Mouse (Mus musculus): Measurements from ENCODE around the gene N4bp2.

DNA sequence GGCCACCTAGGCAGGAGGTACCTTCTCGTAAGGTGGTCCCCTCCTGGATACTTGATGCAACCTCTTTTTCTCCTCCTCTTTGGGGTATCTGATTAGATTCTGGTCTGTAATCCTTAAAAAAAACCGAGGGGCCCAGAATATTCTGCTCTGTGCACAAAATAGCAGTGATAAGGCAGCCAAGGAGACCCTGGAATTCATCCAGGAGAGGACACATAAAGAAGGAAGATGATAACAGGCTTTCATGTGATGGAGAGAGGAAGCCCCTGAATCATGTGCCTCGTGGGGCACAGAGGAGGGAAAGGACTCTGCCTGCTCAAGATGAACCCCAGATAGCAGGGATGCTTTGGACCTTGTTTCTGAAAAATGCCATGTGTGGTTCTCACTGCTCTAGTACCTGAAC lies 115.0 kb downstream of the N4bp2 start:
- TF ChIP-seq EP300 (IDR thresholded peaks at IDR 0.05; ENCODE audit: insufficient read depth, low read depth, low read length): no peak
- no peak for TF ChIP-seq CTCF (IDR thresholded peaks at IDR 0.05)
- no peak for TF ChIP-seq POLR2A (IDR thresholded peaks at IDR 0.05; ENCODE audit: insufficient read depth, low read depth, low read length)
